Mouse (Mus musculus): ENCODE measurements at regions not wholly inside any gene's neighbourhood (a gene's known extent, or its start where the extent isn't known, plus 50 kb on each side); places are given as distances from the start of the nearest gene placed in this dataset.

GRCm38 (mm10) chr4:89458628-89459345 lies 147.9 kb upstream of the Cdkn2b start:
- TF ChIP-seq CTCF (IDR thresholded peaks at IDR 0.05; ENCODE audit: insufficient read depth, low read length) (no peak), POLR2A (IDR thresholded peaks at IDR 0.05; ENCODE audit: borderline replicate concordance, extremely low read depth, low read depth, low read length) (no peak)
